Mouse (Mus musculus) ES-Bruce4 (cell line): Measurements from ENCODE around the gene Tln1.
"Not testable (repeated sequence)": the region's sequence is repeated elsewhere in the genome, so short reads cannot be mapped to it uniquely, and the experiment has no call there.

Experiments
- CTCF ChIP-seq: IDR thresholded peaks from one replicate; pipeline ENCODE4 v1.8.1; 2011; ENCODE audit warnings: low read depth, low read length
- EP300 ChIP-seq: IDR thresholded peaks from 2 replicates; pipeline ENCODE4 v1.6.1; 2011; ENCODE audit warnings: low read depth, low read length; ENCODE audit not compliant: insufficient read depth
- POLR2A ChIP-seq: IDR thresholded peaks from one replicate; pipeline ENCODE4 v1.8.1; 2011; ENCODE audit warnings: low read length; ENCODE audit not compliant: insufficient read depth

GRCm38 (mm10) chr4:43596597-43596996, 34.1 kb upstream of the Tln1 start:
- TF ChIP-seq POLR2A, EP300, CTCF: not testable (repeated sequence)
